Mouse (Mus musculus) embryonic facial prominence, embryonic 14.5 days (tissue): ENCODE results near the gene Furin. TPM values are rescaled to one million over a fixed set of nuclear protein-coding genes. Genes with fewer than 3 reads are reported as not detected.
A peak's percentile ranks its signal among the peaks of the same experiment; 100 is the strongest.

Source experiments
- ATAC-seq: fragments of 200-750 bp; cut with Nextera tagmentation; 2 replicates; pipeline ENCODE4 v1.8.0; 2017; ENCODE audit warnings: low read depth, moderate number of reproducible peaks, moderate TSS enrichment
- DNase-seq: peaks from one replicate; pipeline ENCODE4 v3.0.0-alpha.2; 2015; ENCODE audit warnings: low spot score
- H3K27ac ChIP-seq: fragments of 300-500 bp; sonication (generic); replicated peaks from 2 replicates; pipeline ENCODE4 v1.5.1; 2014; ENCODE audit warnings: low read depth, mild to moderate bottlenecking, low read length, moderate library complexity
- H3K27me3 ChIP-seq: fragments of 300-500 bp; sonication (generic); replicated peaks from 2 replicates; pipeline ENCODE4 v1.6.1; 2014; ENCODE audit warnings: low read length; ENCODE audit not compliant: control insufficient read depth, insufficient read depth
- H3K36me3 ChIP-seq: fragments of 300-500 bp; sonication (generic); 2 replicates; pipeline ENCODE4 v1.6.1; 2014; ENCODE audit warnings: low read length, mixed read lengths; ENCODE audit not compliant: control insufficient read depth, insufficient read depth
- H3K4me1 ChIP-seq: fragments of 300-500 bp; sonication (generic); 2 replicates; pipeline ENCODE4 v1.6.1; 2014; ENCODE audit warnings: antibody characterized with exemption, low read length; ENCODE audit not compliant: control insufficient read depth, insufficient read depth
- H3K4me2 ChIP-seq: fragments of 300-500 bp; sonication (generic); 2 replicates; pipeline ENCODE4 v1.6.1; 2014; ENCODE audit warnings: low read depth, mild to moderate bottlenecking, low read length, moderate library complexity, mixed read lengths
- H3K4me3 ChIP-seq: fragments of 300-500 bp; sonication (generic); 2 replicates; pipeline ENCODE4 v1.5.1; 2014; ENCODE audit warnings: low read depth, mild to moderate bottlenecking, low read length
- H3K9ac ChIP-seq: fragments of 300-500 bp; sonication (generic); 2 replicates; pipeline ENCODE4 v1.6.1; 2014; ENCODE audit warnings: low read depth, mild to moderate bottlenecking, low read length, moderate library complexity, mixed read lengths
- H3K9me3 ChIP-seq: fragments of 300-500 bp; sonication (generic); 2 replicates; pipeline ENCODE4 v1.6.1; 2016; ENCODE audit warnings: low read length; ENCODE audit not compliant: control insufficient read depth
- WGBS: fragments of 180-500 bp; shearing (Covaris S2); extraction: QIAGEN DNeasy Blood & Tissue Kit; methylation state at CpG from one replicate; pipeline ENCODE4 v1.1.7; 2014; 5-methylcytosine and 5-hydroxymethylcytosine counted together
- polyA plus RNA-seq: library from polyadenylated mRNA; unstranded; fragments of >200 nt; fragmentation: Nextera tagmentation; extraction: Ambion mirVana; gene quantifications from 2 replicates; pipeline ENCODE4 v1.2.1, GENCODE M21; 2014

Furin gene
- 17.2 and 18.4 TPM in 2 replicates for polyA plus RNA-seq

GRCm38 (mm10) chr7:80405188-80405695, at the start of gene Furin:
Furin (minus strand) TSS chr7:80405436.
- Histone ChIP-seq H3K4me1 (peaks cover 12% of the 10 kb centered on the region), H3K27ac (no peak within 1 kb of the TSS), H3K27me3 (no peaks in the 10 kb centered on the region), H3K9ac (no peak within 1 kb of the TSS), H3K9me3 (no peaks in the 10 kb centered on the region), H3K36me3 (no peaks in the 10 kb centered on the region), H3K4me2 (no peak within 1 kb of the TSS), H3K4me3 (no peak within 1 kb of the TSS)
- no peak for ATAC-seq
- WGBS: 68% methylated on average over 9 of the region's 9 CpGs
- DNase-seq: no peak

- 87% methylated on average over 2 of the region's 2 CpGs for WGBS
- no peak for ATAC-seq
- H3K36me3 ChIP-seq: peaks cover 25% of the 10 kb centered on the region
Observed at GRCm38 (mm10) chr7:80454786-80455185, 49.5 kb upstream of the Furin start.

GRCm38 (mm10) chr7:80453997-80454396, 48.8 kb upstream of the Furin start:
- no peaks in the 10 kb centered on the region for H3K27me3 ChIP-seq
- H3K9ac ChIP-seq: no peak overlapping the region
- H3K4me3 ChIP-seq: no peak overlapping the region
- peaks cover 11% of the 10 kb centered on the region for H3K4me1 ChIP-seq
- H3K9me3 ChIP-seq: no peaks in the 10 kb centered on the region
- H3K36me3 ChIP-seq: peaks cover 19% of the 10 kb centered on the region
- 90% methylated on average over 5 of the region's 5 CpGs for WGBS
- ATAC-seq (no peak), DNase-seq (no peak)
- no peak overlapping the region for H3K27ac ChIP-seq
- H3K4me2 ChIP-seq: no peak overlapping the region

More at GRCm38 (mm10) chr7:80454786-80455185, 49.5 kb upstream of the Furin start:
- no peaks in the 10 kb centered on the region for H3K27me3 ChIP-seq
- H3K4me2 ChIP-seq: no peak overlapping the region
- H3K27ac ChIP-seq: 0 out of 2 replicates have a peak overlapping the region, but pooled peaks have one; percentile 15
- no peak for DNase-seq
- H3K9me3 ChIP-seq: no peaks in the 10 kb centered on the region
- peaks cover 11% of the 10 kb centered on the region for H3K4me1 ChIP-seq
- H3K4me3 ChIP-seq: no peak overlapping the region
- H3K9ac ChIP-seq: no peak overlapping the region

GRCm38 (mm10) chr7:80453121-80453520, 47.9 kb upstream of the Furin start:
- ATAC-seq (no peak), DNase-seq (no peak)
- Histone ChIP-seq H3K36me3 (peaks cover 19% of the 10 kb centered on the region), H3K9ac (no peak overlapping the region), H3K4me1 (peaks cover 11% of the 10 kb centered on the region), H3K4me3 (no peak overlapping the region), H3K9me3 (no peaks in the 10 kb centered on the region), H3K27ac (no peak overlapping the region), H3K27me3 (no peaks in the 10 kb centered on the region), H3K4me2 (no peak overlapping the region)
- WGBS: 94% methylated on average over 3 of the region's 3 CpGs

- ATAC-seq (no peak), DNase-seq (no peak)
- H3K27me3 ChIP-seq: no peaks in the 10 kb centered on the region
- no peak overlapping the region for H3K27ac ChIP-seq
- 83% methylated on average over 5 of the region's 5 CpGs for WGBS
- H3K4me2 ChIP-seq: no peak overlapping the region
- H3K4me1 ChIP-seq: peaks cover 11% of the 10 kb centered on the region
- H3K9ac ChIP-seq: no peak overlapping the region
- peaks cover 19% of the 10 kb centered on the region for H3K36me3 ChIP-seq
- H3K4me3 ChIP-seq: no peak overlapping the region
- no peaks in the 10 kb centered on the region for H3K9me3 ChIP-seq
Observed at GRCm38 (mm10) chr7:80452241-80452640, 47.0 kb upstream of the Furin start.

GRCm38 (mm10) chr7:80451550-80452232, 46.5 kb upstream of the Furin start:
- Histone ChIP-seq H3K9ac (no peak overlapping the region), H3K9me3 (no peaks in the 10 kb centered on the region), H3K4me1 (peaks cover 7% of the 10 kb centered on the region), H3K4me3 (no peak overlapping the region), H3K27me3 (no peaks in the 10 kb centered on the region), H3K36me3 (peaks cover 19% of the 10 kb centered on the region), H3K27ac (no peak overlapping the region), H3K4me2 (no peak overlapping the region)
- whole genome bisulfite sequencing: 62% methylated on average over 3 of the region's 3 CpGs
- DNase-seq (no peak), ATAC-seq (no peak)

- H3K27me3 ChIP-seq: no peaks in the 10 kb centered on the region
- WGBS: 67% methylated on average over 4 of the region's 4 CpGs
Observed at GRCm38 (mm10) chr7:80450354-80450753, 45.1 kb upstream of the Furin start.

GRCm38 (mm10) chr7:80449620-80450091, 44.4 kb upstream of the Furin start:
- Histone ChIP-seq H3K9ac (no peak overlapping the region), H3K4me2 (no peak overlapping the region), H3K27me3 (no peaks in the 10 kb centered on the region), H3K36me3 (peaks cover 16% of the 10 kb centered on the region), H3K4me1 (no peaks in the 10 kb centered on the region), H3K27ac (no peak overlapping the region), H3K4me3 (no peak overlapping the region), H3K9me3 (no peaks in the 10 kb centered on the region)
- no peak for DNase-seq
- ATAC-seq: no peak
- 71% methylated on average over 6 of the region's 6 CpGs for WGBS

More at GRCm38 (mm10) chr7:80450354-80450753, 45.1 kb upstream of the Furin start:
- Histone ChIP-seq H3K4me1 (no peaks in the 10 kb centered on the region), H3K27ac (no peak overlapping the region), H3K9me3 (no peaks in the 10 kb centered on the region), H3K4me2 (no peak overlapping the region), H3K9ac (no peak overlapping the region), H3K36me3 (peaks cover 19% of the 10 kb centered on the region), H3K4me3 (no peak overlapping the region)
- DNase-seq (no peak), ATAC-seq (no peak)

GRCm38 (mm10) chr7:80447336-80447735, 42.1 kb upstream of the Furin start:
- Histone ChIP-seq H3K36me3 (0 out of 2 replicates have a peak, but pooled peaks cover 3% of the 10 kb centered on the region), H3K4me3 (no peak overlapping the region), H3K27ac (no peak overlapping the region), H3K4me1 (peaks cover 9% of the 10 kb centered on the region), H3K27me3 (no peaks in the 10 kb centered on the region), H3K9me3 (no peaks in the 10 kb centered on the region), H3K4me2 (no peak overlapping the region), H3K9ac (no peak overlapping the region)
- no peak for DNase-seq
- 95% methylated on average over 8 of the region's 8 CpGs for WGBS
- ATAC-seq: no peak
